Mouse (Mus musculus): ENCODE results near the gene Mef2d. TPM values are rescaled to one million over a fixed set of nuclear protein-coding genes. Genes with fewer than 3 reads are reported as not detected.

The Mef2d gene
- polyA plus RNA-seq, 1 experiment: 41.5 TPM

- no peaks in the 10 kb centered on the region for H3K27me3 ChIP-seq (ENCODE audit: control insufficient read depth, insufficient read depth, low read length, poor library complexity, severe bottlenecking)
- no peaks in the 10 kb centered on the region for H3K9me3 ChIP-seq (replicated peaks; ENCODE audit: control insufficient read depth, insufficient read depth, low read length, poor library complexity, severe bottlenecking)
- no peaks in the 10 kb centered on the region for H3K4me1 ChIP-seq (ENCODE audit: control insufficient read depth, insufficient read depth, low read length)
- no peak overlapping the region for H3K4me3 ChIP-seq (ENCODE audit: low read depth, low read length)
- H3K9ac ChIP-seq (ENCODE audit: low read depth, poor library complexity, severe bottlenecking): no peak overlapping the region
- no peak overlapping the region for H3K27ac ChIP-seq (ENCODE audit: insufficient read depth, low read length)
- TF ChIP-seq POLR2A (IDR thresholded peaks at IDR 0.05; ENCODE audit: insufficient read depth, low read length) (no peak), CTCF (IDR thresholded peaks at IDR 0.05; ENCODE audit: low read depth, low read length) (no peak), EP300 (IDR thresholded peaks at IDR 0.05; ENCODE audit: insufficient read depth, low read depth, low read length) (no peak)
- H3K36me3 ChIP-seq (ENCODE audit: control insufficient read depth, insufficient read depth, low read length, poor library complexity, severe bottlenecking): no peaks in the 10 kb centered on the region
Observed at GRCm38 (mm10) chr3:88181374-88181773, 39.2 kb downstream of the Mef2d start.

- TF ChIP-seq POLR2A (IDR thresholded peaks at IDR 0.05; ENCODE audit: insufficient read depth, low read length) (no peak), EP300 (IDR thresholded peaks at IDR 0.05; ENCODE audit: insufficient read depth, low read depth, low read length) (no peak), CTCF (IDR thresholded peaks at IDR 0.05; ENCODE audit: low read depth, low read length) (peak; percentile 47)
- Histone ChIP-seq H3K9me3 (replicated peaks; ENCODE audit: control insufficient read depth, insufficient read depth, low read length, poor library complexity, severe bottlenecking) (no peaks in the 10 kb centered on the region), H3K27me3 (ENCODE audit: control insufficient read depth, insufficient read depth, low read length, poor library complexity, severe bottlenecking) (no peaks in the 10 kb centered on the region), H3K4me1 (ENCODE audit: control insufficient read depth, insufficient read depth, low read length) (no peaks in the 10 kb centered on the region), H3K4me3 (ENCODE audit: low read depth, low read length) (no peak overlapping the region), H3K9ac (ENCODE audit: low read depth, poor library complexity, severe bottlenecking) (no peak overlapping the region), H3K36me3 (ENCODE audit: control insufficient read depth, insufficient read depth, low read length, poor library complexity, severe bottlenecking) (no peaks in the 10 kb centered on the region), H3K27ac (ENCODE audit: insufficient read depth, low read length) (no peak overlapping the region)
Observed at GRCm38 (mm10) chr3:88186424-88186823, 44.3 kb downstream of the Mef2d start.

GRCm38 (mm10) chr3:88191146-88191545 lies 49.0 kb downstream of the Mef2d start:
- TF ChIP-seq CTCF (IDR thresholded peaks at IDR 0.05; ENCODE audit: low read depth, low read length) (peak; percentile 11), POLR2A (IDR thresholded peaks at IDR 0.05; ENCODE audit: insufficient read depth, low read length) (no peak)
- H3K4me3 ChIP-seq (ENCODE audit: low read depth, low read length): no peak overlapping the region
- H3K36me3 ChIP-seq (ENCODE audit: control insufficient read depth, insufficient read depth, low read length, poor library complexity, severe bottlenecking): no peaks in the 10 kb centered on the region
- no peak overlapping the region for H3K9ac ChIP-seq (ENCODE audit: low read depth, poor library complexity, severe bottlenecking)
- no peaks in the 10 kb centered on the region for H3K27me3 ChIP-seq (ENCODE audit: control insufficient read depth, insufficient read depth, low read length, poor library complexity, severe bottlenecking)
- no peaks in the 10 kb centered on the region for H3K9me3 ChIP-seq (replicated peaks; ENCODE audit: control insufficient read depth, insufficient read depth, low read length, poor library complexity, severe bottlenecking)
- H3K27ac ChIP-seq (ENCODE audit: insufficient read depth, low read length): no peak overlapping the region
- no peaks in the 10 kb centered on the region for H3K4me1 ChIP-seq (ENCODE audit: control insufficient read depth, insufficient read depth, low read length)

- Histone ChIP-seq H3K9ac (ENCODE audit: low read depth, poor library complexity, severe bottlenecking) (no peak overlapping the region), H3K36me3 (ENCODE audit: control insufficient read depth, insufficient read depth, low read length, poor library complexity, severe bottlenecking) (no peaks in the 10 kb centered on the region), H3K4me3 (ENCODE audit: low read depth, low read length) (no peak overlapping the region), H3K27ac (ENCODE audit: insufficient read depth, low read length) (no peak overlapping the region), H3K9me3 (replicated peaks; ENCODE audit: control insufficient read depth, insufficient read depth, low read length, poor library complexity, severe bottlenecking) (no peaks in the 10 kb centered on the region), H3K27me3 (ENCODE audit: control insufficient read depth, insufficient read depth, low read length, poor library complexity, severe bottlenecking) (no peaks in the 10 kb centered on the region), H3K4me1 (ENCODE audit: control insufficient read depth, insufficient read depth, low read length) (no peaks in the 10 kb centered on the region)
- TF ChIP-seq EP300 (IDR thresholded peaks at IDR 0.05; ENCODE audit: insufficient read depth, low read depth, low read length) (no peak), CTCF (IDR thresholded peaks at IDR 0.05; ENCODE audit: low read depth, low read length) (peak; percentile 60)
Observed at GRCm38 (mm10) chr3:88191820-88192616, 49.8 kb downstream of the Mef2d start.

- TF ChIP-seq CTCF (IDR thresholded peaks at IDR 0.05; ENCODE audit: low read depth, low read length): no peak
- no peak for TF ChIP-seq POLR2A (IDR thresholded peaks at IDR 0.05; ENCODE audit: insufficient read depth, low read length)
- no peak for TF ChIP-seq EP300 (IDR thresholded peaks at IDR 0.05; ENCODE audit: insufficient read depth, low read depth, low read length)
- H3K4me3 ChIP-seq (ENCODE audit: low read depth, low read length): no peak overlapping the region
- no peak overlapping the region for H3K9ac ChIP-seq (ENCODE audit: low read depth, poor library complexity, severe bottlenecking)
- peaks cover 18% of the 10 kb centered on the region for H3K27me3 ChIP-seq (ENCODE audit: control insufficient read depth, insufficient read depth, low read length, poor library complexity, severe bottlenecking)
- H3K36me3 ChIP-seq (ENCODE audit: control insufficient read depth, insufficient read depth, low read length, poor library complexity, severe bottlenecking): no peaks in the 10 kb centered on the region
- H3K9me3 ChIP-seq (replicated peaks; ENCODE audit: control insufficient read depth, insufficient read depth, low read length, poor library complexity, severe bottlenecking): no peaks in the 10 kb centered on the region
- no peaks in the 10 kb centered on the region for H3K4me1 ChIP-seq (ENCODE audit: control insufficient read depth, insufficient read depth, low read length)
- H3K27ac ChIP-seq (ENCODE audit: insufficient read depth, low read length): no peak overlapping the region
Observed at GRCm38 (mm10) chr3:88197741-88198504, 55.8 kb downstream of the Mef2d start.

- no peak overlapping the region for H3K27ac ChIP-seq (ENCODE audit: insufficient read depth, low read length)
- no peak overlapping the region for H3K4me3 ChIP-seq (ENCODE audit: low read depth, low read length)
- no peak for TF ChIP-seq CTCF (IDR thresholded peaks at IDR 0.05; ENCODE audit: low read depth, low read length)
- no peak for TF ChIP-seq POLR2A (IDR thresholded peaks at IDR 0.05; ENCODE audit: insufficient read depth, low read length)
- TF ChIP-seq EP300 (IDR thresholded peaks at IDR 0.05; ENCODE audit: insufficient read depth, low read depth, low read length): no peak
Observed at GRCm38 (mm10) chr3:88198505-88199020, 56.4 kb downstream of the Mef2d start.

More at GRCm38 (mm10) chr3:88198505-88199020, 56.4 kb downstream of the Mef2d start:
- H3K36me3 ChIP-seq (ENCODE audit: control insufficient read depth, insufficient read depth, low read length, poor library complexity, severe bottlenecking): no peaks in the 10 kb centered on the region
- H3K9ac ChIP-seq (ENCODE audit: low read depth, poor library complexity, severe bottlenecking): no peak overlapping the region
- H3K4me1 ChIP-seq (ENCODE audit: control insufficient read depth, insufficient read depth, low read length): no peaks in the 10 kb centered on the region
- no peaks in the 10 kb centered on the region for H3K9me3 ChIP-seq (replicated peaks; ENCODE audit: control insufficient read depth, insufficient read depth, low read length, poor library complexity, severe bottlenecking)
- H3K27me3 ChIP-seq (ENCODE audit: control insufficient read depth, insufficient read depth, low read length, poor library complexity, severe bottlenecking): peaks cover 19% of the 10 kb centered on the region

All from ES-Bruce4 (cell line).